Mouse (Mus musculus): ENCODE data around the gene 2310061N02Rik.

DNA sequence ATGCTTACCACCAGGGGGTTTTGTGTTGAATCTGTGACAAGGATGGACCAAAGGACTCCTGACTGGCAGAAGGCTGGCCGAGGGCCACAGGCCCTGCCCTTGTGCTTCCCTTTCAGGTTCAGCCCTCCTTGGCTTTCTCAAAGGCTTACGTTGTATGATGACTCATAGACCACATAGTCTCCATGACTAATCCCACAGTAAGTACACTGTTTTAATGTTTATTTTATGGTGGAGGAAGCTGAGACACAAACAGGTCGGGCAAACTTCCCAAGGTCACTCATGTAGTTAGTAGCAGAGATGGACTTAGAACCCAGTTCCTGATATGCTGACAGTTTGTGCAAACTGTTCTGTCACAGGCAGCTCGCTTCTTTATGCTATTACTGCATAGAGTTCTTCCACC, 3.0 kb upstream of the 2310061N02Rik start:
- TF ChIP-seq CTCF (IDR thresholded peaks at IDR 0.05; ENCODE audit: low read depth) (no peak), EP300 (IDR thresholded peaks at IDR 0.05; ENCODE audit: low read depth) (no peak)

All from liver, embryonic 14.5 days (tissue).